Mouse (Mus musculus) kidney, postnatal 0 days (tissue): ENCODE data around the gene Scgb2b27. TPM values are rescaled to one million over a fixed set of nuclear protein-coding genes. Genes with fewer than 3 reads are reported as not detected.
"Not testable (repeated sequence)": the region's sequence is repeated elsewhere in the genome, so short reads cannot be mapped to it uniquely, and the experiment has no call there.

Experiments used
- ATAC-seq: fragments of 200-750 bp; cut with Nextera tagmentation; replicated peaks from 2 replicates; pipeline ENCODE4 v1.8.0; 2017; ENCODE audit warnings: low read depth, moderate number of reproducible peaks, moderate TSS enrichment, moderate library complexity; ENCODE audit not compliant: low FRiP score
- DNase-seq: peaks from one replicate; pipeline ENCODE4 v3.0.0-alpha.2; 2016; ENCODE audit warnings: low spot score
- H3K27ac ChIP-seq: fragments of 300-500 bp; sonication (generic); 2 replicates; pipeline ENCODE4 v1.5.1; 2014; ENCODE audit warnings: mild to moderate bottlenecking
- H3K27me3 ChIP-seq: fragments of 300-500 bp; sonication (generic); 2 replicates; pipeline ENCODE4 v1.6.1; 2014; ENCODE audit warnings: low read length, mixed read lengths; ENCODE audit not compliant: insufficient read depth
- H3K36me3 ChIP-seq: fragments of 300-500 bp; sonication (generic); 2 replicates; pipeline ENCODE4 v1.6.1; 2014; ENCODE audit warnings: low read length, mixed read lengths; ENCODE audit not compliant: insufficient read depth
- H3K4me1 ChIP-seq: fragments of 300-500 bp; sonication (generic); replicated peaks from 2 replicates; pipeline ENCODE4 v1.6.1; 2014; ENCODE audit warnings: antibody characterized with exemption, low read length, mixed read lengths; ENCODE audit not compliant: insufficient read depth
- H3K4me2 ChIP-seq: fragments of 300-500 bp; sonication (generic); 2 replicates; pipeline ENCODE4 v1.6.1; 2014; ENCODE audit warnings: mild to moderate bottlenecking, low read length, moderate library complexity, mixed read lengths
- H3K4me3 ChIP-seq: fragments of 300-500 bp; sonication (generic); replicated peaks from 2 replicates; pipeline ENCODE4 v1.5.1; 2014; ENCODE audit warnings: low read depth, low read length
- H3K9ac ChIP-seq: fragments of 300-500 bp; sonication (generic); 2 replicates; pipeline ENCODE4 v1.6.1; 2014; ENCODE audit warnings: low read depth, low read length
- H3K9me3 ChIP-seq: fragments of 300-500 bp; sonication (generic); replicated peaks from 2 replicates; pipeline ENCODE4 v1.6.1; 2016; ENCODE audit warnings: low read length, inconsistent platforms, mixed read lengths
- CTCF ChIP-seq: IDR thresholded peaks from 2 replicates; pipeline ENCODE4 v1.5.1; 2016; ENCODE audit warnings: antibody characterized with exemption, low read depth, mild to moderate bottlenecking, moderate library complexity
- WGBS: fragments of 180-500 bp; shearing (Covaris S2); extraction: QIAGEN DNeasy Blood & Tissue Kit; methylation state at CpG from one replicate; pipeline ENCODE4 v1.1.7; 2014; 5-methylcytosine and 5-hydroxymethylcytosine counted together
- polyA plus RNA-seq: library from polyadenylated mRNA; unstranded; fragments of >200 nt; fragmentation: Nextera tagmentation; extraction: Ambion mirVana; gene quantifications from 2 replicates; pipeline ENCODE4 v1.2.1, GENCODE M21; 2015

The Scgb2b27 gene
- polyA plus RNA-seq, 1 experiment from 2014 or later, result not detected

- H3K9me3 ChIP-seq, H3K4me3 ChIP-seq, H3K4me1 ChIP-seq, ATAC-seq, H3K27me3 ChIP-seq, H3K27ac ChIP-seq, H3K4me2 ChIP-seq, H3K9ac ChIP-seq, H3K36me3 ChIP-seq: not testable (repeated sequence)
- WGBS, result 25% methylated on average over 8 of the region's 9 CpGs
- peak; percentile 55 for TF ChIP-seq CTCF
- DNase-seq, result peak; percentile 1
Observed at GRCm38 (mm10) chr7:33982281-33982680, 31.5 kb downstream of the Scgb2b27 start.

Other genes starting within 250 kb of the Scgb2b27 start
- gene Scgb2b26, start 68.9 kb downstream of the Scgb2b27 start, polyA plus RNA-seq, result not detected in 2 replicates
- not detected in 2 replicates for gene Scgb1b27, start 7.5 kb upstream of the Scgb2b27 start, polyA plus RNA-seq
- not detected in 2 replicates for gene Scgb1b30, start 81.5 kb upstream of the Scgb2b27 start, polyA plus RNA-seq
- 6.3 and 8.0 TPM in 2 replicates for gene Wtip, start 119.3 kb upstream of the Scgb2b27 start, polyA plus RNA-seq
- gene Uba2, start 155.7 kb upstream of the Scgb2b27 start, polyA plus RNA-seq, result 133 and 146 TPM in 2 replicates
- 51.4 and 54.5 TPM in 2 replicates for gene Pdcd2l, start 182.7 kb upstream of the Scgb2b27 start, polyA plus RNA-seq
- gene Gpi1, start 216.4 kb upstream of the Scgb2b27 start, polyA plus RNA-seq, result 323 and 356 TPM in 2 replicates
- gene Gm6096, start 237.1 kb upstream of the Scgb2b27 start, polyA plus RNA-seq, result 0.32 TPM in 1 of 2 replicates, not detected in the other